Mouse (Mus musculus): ENCODE data around the gene Abhd13. TPM values are rescaled to one million over a fixed set of nuclear protein-coding genes. Genes with fewer than 3 reads are reported as not detected.
A peak's percentile ranks its signal among the peaks of the same experiment; 100 is the strongest.

Abhd13 gene
- polyA plus RNA-seq, 1 experiment from 2014 or later = 12.0 TPM

DNA sequence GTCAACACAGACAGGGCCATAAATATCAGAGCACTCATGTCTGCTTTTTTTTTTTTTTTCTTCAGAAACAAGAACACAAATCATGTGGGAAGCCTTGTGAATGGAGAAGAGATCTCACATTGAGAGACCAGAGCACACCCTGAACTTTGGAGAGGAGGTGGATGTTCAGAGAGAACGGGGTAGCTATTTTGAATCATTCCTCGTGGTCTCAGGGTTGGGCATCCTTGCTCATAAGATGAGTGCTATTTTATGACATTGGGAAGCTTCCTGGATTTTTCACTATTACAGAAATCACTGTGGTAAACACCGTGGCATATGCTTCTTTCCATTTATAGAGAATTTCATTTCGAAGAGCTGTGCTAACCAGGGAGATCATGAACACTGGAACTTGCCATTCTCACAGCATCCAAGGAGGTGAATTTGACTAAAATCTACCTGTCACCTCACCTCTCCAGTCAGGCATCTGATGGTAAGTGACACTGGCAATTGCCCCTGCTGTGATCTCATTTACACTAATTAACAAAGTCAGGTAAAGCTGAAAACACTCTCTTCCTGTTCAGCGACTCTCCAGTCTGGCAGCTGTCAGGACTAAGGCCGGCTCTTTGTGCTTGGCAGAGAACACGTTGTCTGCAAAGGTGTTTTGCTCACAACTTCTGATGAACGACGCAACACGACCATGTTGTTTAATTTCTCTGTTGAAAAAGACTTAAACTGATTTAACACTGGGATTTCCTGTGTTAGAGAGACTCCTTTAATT, 28.2 kb upstream of the Abhd13 start:
- H3K9me3 ChIP-seq (ENCODE audit: low read length) = no peaks in the 10 kb centered on the region
- ATAC-seq (no peak), DNase-seq (ENCODE audit: low spot score) (no peak)
- no peak overlapping the region for H3K4me3 ChIP-seq (ENCODE audit: low read depth, low read length)
- no peak overlapping the region for H3K27ac ChIP-seq (ENCODE audit: low read length)
- no peak overlapping the region for H3K9ac ChIP-seq (replicated peaks; ENCODE audit: low read depth)
- H3K36me3 ChIP-seq (ENCODE audit: insufficient read depth, low read length) = no peaks in the 10 kb centered on the region
- TF ChIP-seq EP300 (IDR thresholded peaks at IDR 0.05) (no peak), CTCF (IDR thresholded peaks at IDR 0.05) (no peak)
- no peak overlapping the region for H3K4me2 ChIP-seq (replicated peaks; ENCODE audit: low read depth, low read length)
- H3K27me3 ChIP-seq (replicated peaks; ENCODE audit: insufficient read depth, low read length) = no peaks in the 10 kb centered on the region
- no peaks in the 10 kb centered on the region for H3K4me1 ChIP-seq (ENCODE audit: insufficient read depth, low read depth, low read length)
- WGBS = 57% methylated on average over 10 of the region's 10 CpGs

- no peaks in the 10 kb centered on the region for H3K9me3 ChIP-seq (ENCODE audit: low read length)
- no peak overlapping the region for H3K27ac ChIP-seq (ENCODE audit: low read length)
- H3K4me1 ChIP-seq (ENCODE audit: insufficient read depth, low read depth, low read length) = no peaks in the 10 kb centered on the region
- TF ChIP-seq CTCF (IDR thresholded peaks at IDR 0.05) (no peak), EP300 (IDR thresholded peaks at IDR 0.05) (no peak)
- no peak overlapping the region for H3K4me2 ChIP-seq (replicated peaks; ENCODE audit: low read depth, low read length)
- WGBS = 36% methylated on average over 4 of the region's 4 CpGs
- H3K27me3 ChIP-seq (replicated peaks; ENCODE audit: insufficient read depth, low read length) = no peaks in the 10 kb centered on the region
- DNase-seq (ENCODE audit: low spot score) (no peak), ATAC-seq (no peak)
- H3K4me3 ChIP-seq (ENCODE audit: low read depth, low read length) = no peak overlapping the region
- H3K36me3 ChIP-seq (ENCODE audit: insufficient read depth, low read length) = no peaks in the 10 kb centered on the region
- H3K9ac ChIP-seq (replicated peaks; ENCODE audit: low read depth) = no peak overlapping the region
These were observed 19.2 kb upstream of the Abhd13 start for GRCm38 (mm10) chr8:9958338-9958737.

DNA sequence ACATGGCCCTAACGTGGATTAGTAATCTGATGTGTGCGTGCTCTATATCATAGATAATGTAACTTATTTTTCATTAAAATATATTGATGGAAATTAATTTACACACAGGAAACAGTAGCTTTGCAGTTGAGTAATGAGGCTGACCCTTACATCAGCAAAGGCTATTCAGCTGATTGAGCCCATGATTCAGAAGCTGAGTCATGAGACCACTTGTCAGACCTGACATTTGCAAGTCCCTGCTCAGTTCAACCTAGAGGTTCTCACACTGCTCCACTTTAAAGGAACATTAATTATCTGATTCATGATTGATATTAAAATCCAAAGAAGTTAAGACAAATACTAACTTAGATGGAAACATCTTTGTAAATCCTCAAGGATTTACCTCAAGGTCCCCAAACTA, 17.6 kb upstream of the Abhd13 start:
- Histone ChIP-seq H3K27me3 (replicated peaks; ENCODE audit: insufficient read depth, low read length) (no peaks in the 10 kb centered on the region), H3K36me3 (ENCODE audit: insufficient read depth, low read length) (no peaks in the 10 kb centered on the region)
- TF ChIP-seq EP300 (IDR thresholded peaks at IDR 0.05) = no peak

DNA sequence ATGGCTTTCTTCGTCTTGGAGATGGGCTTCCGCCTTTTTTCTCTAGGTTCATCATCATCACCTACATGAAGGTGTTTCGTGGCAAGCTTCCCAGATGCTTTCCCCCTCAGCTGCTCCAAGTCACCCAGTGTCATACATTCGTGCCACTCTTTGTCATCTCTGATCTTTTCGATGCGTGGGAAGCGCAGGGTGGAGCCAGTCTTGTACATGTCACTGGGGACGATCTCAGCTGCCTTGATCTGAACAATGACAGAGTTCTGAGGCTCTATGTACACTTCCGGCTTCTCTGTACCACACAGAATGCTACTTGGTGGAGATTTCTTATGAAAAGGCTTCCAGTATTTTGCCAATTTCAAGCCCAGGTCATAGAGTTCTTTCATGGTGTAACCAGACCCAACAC, 5.6 kb upstream of the Abhd13 start:
- H3K27me3 ChIP-seq (replicated peaks; ENCODE audit: insufficient read depth, low read length) = no peaks in the 10 kb centered on the region
- H3K36me3 ChIP-seq (ENCODE audit: insufficient read depth, low read length) = 0 out of 2 replicates have a peak, but pooled peaks cover 18% of the 10 kb centered on the region
- H3K4me2 ChIP-seq (replicated peaks; ENCODE audit: low read depth, low read length) = no peak overlapping the region
- WGBS = 94% methylated on average over 9 of the region's 9 CpGs
- DNase-seq (ENCODE audit: low spot score) = no peak
- TF ChIP-seq EP300 (IDR thresholded peaks at IDR 0.05) (no peak), CTCF (IDR thresholded peaks at IDR 0.05) (no peak)
- no peaks in the 10 kb centered on the region for H3K9me3 ChIP-seq (ENCODE audit: low read length)
- no peak for ATAC-seq
- no peak overlapping the region for H3K4me3 ChIP-seq (ENCODE audit: low read depth, low read length)
- H3K9ac ChIP-seq (replicated peaks; ENCODE audit: low read depth) = no peak overlapping the region
- no peak overlapping the region for H3K27ac ChIP-seq (ENCODE audit: low read length)
- H3K4me1 ChIP-seq (ENCODE audit: insufficient read depth, low read depth, low read length) = 0 out of 2 replicates have a peak, but pooled peaks cover 2% of the 10 kb centered on the region

More for the DNA sequence above, 17.6 kb upstream of the Abhd13 start:
- H3K27ac ChIP-seq (ENCODE audit: low read length) = no peak overlapping the region
- H3K4me3 ChIP-seq (ENCODE audit: low read depth, low read length) = no peak overlapping the region
- WGBS = 92% methylated on average over 2 of the region's 2 CpGs
- ATAC-seq (no peak), DNase-seq (ENCODE audit: low spot score) (no peak)
- H3K4me1 ChIP-seq (ENCODE audit: insufficient read depth, low read depth, low read length) = no peaks in the 10 kb centered on the region
- H3K9me3 ChIP-seq (ENCODE audit: low read length) = no peaks in the 10 kb centered on the region
- no peak overlapping the region for H3K4me2 ChIP-seq (replicated peaks; ENCODE audit: low read depth, low read length)
- no peak overlapping the region for H3K9ac ChIP-seq (replicated peaks; ENCODE audit: low read depth)

- H3K36me3 ChIP-seq (ENCODE audit: insufficient read depth, low read length) = 0 out of 2 replicates have a peak, but pooled peaks cover 18% of the 10 kb centered on the region
- no peaks in the 10 kb centered on the region for H3K9me3 ChIP-seq (ENCODE audit: low read length)
- H3K9ac ChIP-seq (replicated peaks; ENCODE audit: low read depth) = peak overlapping the region; percentile 43; the same call in 1 of the 2 replicates
- ATAC-seq (no peak), DNase-seq (ENCODE audit: low spot score) (peak; percentile 12)
- H3K4me2 ChIP-seq (replicated peaks; ENCODE audit: low read depth, low read length) = peak overlapping the region; percentile 76
- TF ChIP-seq EP300 (IDR thresholded peaks at IDR 0.05) = no peak
- no peak overlapping the region for H3K27ac ChIP-seq (ENCODE audit: low read length)
- H3K27me3 ChIP-seq (replicated peaks; ENCODE audit: insufficient read depth, low read length) = no peaks in the 10 kb centered on the region
- 25% methylated on average over 5 of the region's 5 CpGs for WGBS
- H3K4me1 ChIP-seq (ENCODE audit: insufficient read depth, low read depth, low read length) = peaks cover 10% of the 10 kb centered on the region; the same call in 1 of the 2 replicates
- peak overlapping the region; percentile 55 for H3K4me3 ChIP-seq (ENCODE audit: low read depth, low read length)
These were observed 2.2 kb upstream of the Abhd13 start for GRCm38 (mm10) chr8:9975276-9975675.

GRCm38 (mm10) chr8:9975898-9976611, 1.5 kb upstream of the Abhd13 start:
- H3K27ac ChIP-seq (ENCODE audit: low read length) = 0 out of 2 replicates have a peak overlapping the region, but pooled peaks have one; percentile 8

More at GRCm38 (mm10) chr8:9975898-9976611, 1.5 kb upstream of the Abhd13 start:
- H3K9ac ChIP-seq (replicated peaks; ENCODE audit: low read depth) = peak overlapping the region; percentile 43
- H3K9me3 ChIP-seq (ENCODE audit: low read length) = no peaks in the 10 kb centered on the region
- WGBS = 2% methylated on average over 47 of the region's 47 CpGs
- 0 out of 2 replicates have a peak, but pooled peaks cover 16% of the 10 kb centered on the region for H3K36me3 ChIP-seq (ENCODE audit: insufficient read depth, low read length)
- H3K4me1 ChIP-seq (ENCODE audit: insufficient read depth, low read depth, low read length) = peaks cover 10% of the 10 kb centered on the region; the same call in 1 of the 2 replicates
- DNase-seq (ENCODE audit: low spot score) (peak; percentile 100), ATAC-seq (peak; percentile 95)
- no peaks in the 10 kb centered on the region for H3K27me3 ChIP-seq (replicated peaks; ENCODE audit: insufficient read depth, low read length)
- peak overlapping the region; percentile 76 for H3K4me2 ChIP-seq (replicated peaks; ENCODE audit: low read depth, low read length)
- peak overlapping the region; percentile 55 for H3K4me3 ChIP-seq (ENCODE audit: low read depth, low read length)
- TF ChIP-seq EP300 (IDR thresholded peaks at IDR 0.05) (no peak), CTCF (IDR thresholded peaks at IDR 0.05) (peak; percentile 84)

Data from lung, postnatal 0 days (tissue).